Mouse (Mus musculus) gastrocnemius, postnatal 36 days (tissue): ENCODE measurements around the gene Rab3gap2. TPM values are rescaled to one million over a fixed set of nuclear protein-coding genes. Genes with fewer than 3 reads are reported as not detected.

ENCODE experiments used
- DNase-seq, 2 experiments: peaks; one replicate each; pipeline ENCODE4 v3.0.0; 2022
- intact Hi-C: fragments of 180-260 bp; cut with DNase I; formaldehyde crosslinking; loops from one replicate; pipeline ENCODE4 v1.15.1; 2025
- total RNA-seq, 2 experiments: library from RNA; stranded (reverse); gene quantifications; 2 replicates each; pipeline ENCODE4 v1.2.3; 2021

Rab3gap2 gene
- total RNA-seq, 2 experiments from 2014 or later, result 14.7 to 17.1 TPM

DNA sequence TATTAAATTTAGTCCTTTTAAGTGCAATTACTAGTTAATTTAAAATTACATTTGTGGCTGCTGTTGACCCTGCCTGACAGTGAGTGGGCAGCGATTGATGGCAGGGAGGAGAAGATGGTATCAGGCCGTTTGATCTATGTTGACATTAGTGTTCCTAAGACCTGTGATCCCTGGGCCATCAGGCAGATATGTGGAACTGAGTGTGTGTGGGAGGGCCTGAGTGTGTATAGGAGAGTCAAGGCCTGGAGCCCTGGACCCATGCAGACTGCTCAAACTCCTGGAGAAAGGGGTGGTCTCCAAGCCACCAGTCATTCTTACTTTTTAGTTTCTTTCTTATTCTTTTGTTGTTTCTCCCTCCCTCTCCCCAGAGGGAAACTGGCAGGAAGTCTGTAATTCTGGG lies 12.8 kb downstream of the Rab3gap2 start:
- intact Hi-C loops, result no loop called here

GRCm38 (mm10) chr1:185217966-185218365 lies 14.0 kb downstream of the Rab3gap2 start:
- intact Hi-C loops, result no loop called here

More for the DNA sequence above, 12.8 kb downstream of the Rab3gap2 start:
- no peak for DNase-seq

GRCm38 (mm10) chr1:185226889-185227288 lies 23.0 kb downstream of the Rab3gap2 start:
- intact Hi-C loops, result no loop called here
- DNase-seq, result no peak

More at GRCm38 (mm10) chr1:185217966-185218365, 14.0 kb downstream of the Rab3gap2 start:
- DNase-seq, result no peak

DNA sequence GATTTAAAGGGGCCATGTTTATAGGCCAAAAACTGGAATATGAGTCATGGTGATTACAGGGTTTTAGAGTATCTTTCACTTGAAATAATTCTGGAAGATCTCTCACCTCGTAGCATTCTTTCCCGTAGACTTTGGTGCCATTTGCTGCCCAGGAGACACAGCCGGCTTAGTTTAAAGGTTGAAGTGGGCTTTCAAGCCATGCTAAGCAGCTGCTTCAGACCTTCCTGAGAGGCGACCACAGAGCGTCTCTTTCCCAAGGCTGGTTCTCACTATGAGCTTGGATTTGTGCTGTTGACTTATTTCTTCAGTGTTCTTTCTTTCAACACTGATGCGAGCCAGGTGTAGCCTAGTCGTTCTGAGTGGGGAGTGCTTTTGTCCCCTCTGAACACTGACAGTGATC lies 23.8 kb downstream of the Rab3gap2 start:
- no peak for DNase-seq
- intact Hi-C loops, result no loop called here

DNA sequence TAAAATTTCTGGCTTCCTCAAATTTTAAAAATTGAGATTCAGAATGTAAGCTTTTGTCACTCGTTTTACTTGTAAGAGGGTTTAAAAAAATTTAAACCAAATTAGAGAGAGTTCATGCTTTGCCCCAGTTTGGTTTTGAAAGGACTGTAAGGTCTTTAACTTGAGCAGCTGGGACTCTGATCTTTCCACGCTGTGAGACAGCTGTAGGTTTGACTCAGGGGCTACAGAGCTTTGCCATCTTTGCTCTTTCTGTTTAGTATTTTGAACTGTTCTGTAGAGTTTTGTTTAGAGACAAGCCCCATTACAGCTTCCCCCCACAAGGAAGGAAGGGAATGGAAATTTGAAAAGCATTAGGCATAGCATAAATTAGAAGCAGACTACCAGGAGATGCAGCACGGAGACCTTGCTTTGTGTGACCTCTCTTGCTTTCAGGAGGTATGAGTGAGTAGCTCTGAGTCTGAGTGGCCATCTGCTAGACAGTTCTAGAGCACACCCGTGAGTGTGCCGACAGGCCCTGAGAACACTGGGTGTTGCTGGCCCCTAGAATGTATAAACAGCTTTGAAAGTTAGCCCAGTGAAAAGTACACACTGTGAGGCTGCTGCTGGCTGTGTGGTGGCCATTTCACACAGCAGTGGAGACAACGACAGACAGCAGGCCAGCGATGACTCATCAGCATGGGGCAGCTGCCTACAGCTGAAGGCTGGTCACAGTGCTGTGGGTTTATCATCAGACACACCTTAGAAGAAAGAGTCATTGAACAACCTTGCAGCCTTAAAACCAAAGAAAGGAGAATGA lies 25.7 kb downstream of the Rab3gap2 start:
- DNase-seq, result no peak
- intact Hi-C loops, result no loop called here

DNA sequence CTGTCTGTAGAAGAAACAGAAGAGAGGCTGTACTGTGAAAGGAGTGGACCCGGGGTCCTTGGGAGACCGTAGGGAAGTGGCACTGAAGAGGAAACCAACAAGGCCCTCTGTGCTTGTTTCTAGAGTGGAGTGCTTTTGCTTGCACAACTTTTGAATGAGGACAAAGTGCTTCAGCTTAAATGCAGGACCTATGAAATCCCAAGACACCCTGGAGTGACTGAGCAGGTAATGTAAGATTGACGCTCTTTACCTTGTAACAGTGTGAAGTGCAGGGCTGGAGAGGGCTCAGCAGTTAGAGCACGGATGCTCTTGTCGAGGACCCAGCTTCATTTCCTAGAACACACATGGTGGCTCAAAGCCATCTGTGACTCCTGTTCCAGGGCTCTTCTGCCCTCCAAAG lies 31.9 kb downstream of the Rab3gap2 start:
- intact Hi-C loops, result no loop called here
- DNase-seq, result no peak

GRCm38 (mm10) chr1:185236530-185236929 lies 32.6 kb downstream of the Rab3gap2 start:
- DNase-seq, result no peak
- intact Hi-C loops, result no loop called here

GRCm38 (mm10) chr1:185243013-185243412 lies 39.1 kb downstream of the Rab3gap2 start:
- intact Hi-C loops, result no loop called here
- DNase-seq, result no peak

DNA sequence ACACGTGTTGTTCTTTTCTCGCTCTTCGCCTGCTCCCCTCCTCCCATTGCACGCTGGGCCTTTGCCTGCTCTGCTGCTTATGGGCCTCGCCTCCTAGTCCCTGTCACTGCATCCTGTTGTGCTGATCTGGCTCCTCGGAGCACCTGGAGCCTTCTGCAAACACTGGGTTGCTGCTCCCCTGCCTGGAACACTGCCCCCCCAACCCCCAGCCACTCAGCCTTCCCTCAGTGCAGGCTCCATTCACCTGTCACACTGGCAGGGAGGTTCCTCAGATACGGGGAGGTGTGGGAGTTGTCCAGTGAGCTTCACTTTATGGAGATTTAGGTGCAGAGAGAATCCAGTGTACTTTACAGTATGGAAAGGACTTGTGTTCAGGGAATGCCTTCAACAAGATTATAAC lies 41.5 kb downstream of the Rab3gap2 start:
- DNase-seq, result no peak
- intact Hi-C loops, result no loop called here

DNA sequence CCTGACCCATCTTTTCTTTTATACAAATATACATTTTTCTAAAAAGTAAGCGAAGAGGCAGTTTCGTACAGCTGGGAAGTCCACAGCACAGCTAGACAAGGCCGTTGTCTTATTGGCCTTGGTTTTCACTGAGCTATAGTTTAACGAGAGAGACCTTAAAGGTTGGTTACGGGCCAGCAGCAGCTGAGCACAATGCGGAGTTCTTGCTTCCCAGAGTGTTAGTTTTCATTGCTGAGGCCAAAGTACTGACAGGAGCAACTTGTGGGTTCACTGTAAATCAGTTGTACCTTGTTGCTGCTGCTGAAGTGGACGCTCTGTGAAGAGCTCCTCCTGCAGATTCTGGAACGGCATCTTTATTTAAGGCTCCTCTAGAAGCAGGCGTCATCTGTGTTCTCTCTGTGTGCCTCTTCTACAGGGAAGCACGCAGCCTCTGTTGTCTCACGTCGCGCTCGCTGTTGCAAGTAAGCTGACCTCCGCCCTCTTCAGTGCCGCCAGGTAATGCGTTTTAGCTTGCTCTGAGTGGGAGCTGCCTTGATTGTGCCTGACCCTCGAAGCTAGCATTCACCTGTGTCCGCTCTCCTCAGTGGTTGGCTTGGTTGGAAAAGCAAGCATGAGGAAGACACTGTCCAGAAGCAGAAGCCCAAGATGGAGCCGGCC lies 43.6 kb downstream of the Rab3gap2 start:
- DNase-seq, result no peak
- intact Hi-C loops, result no loop called here

DNA sequence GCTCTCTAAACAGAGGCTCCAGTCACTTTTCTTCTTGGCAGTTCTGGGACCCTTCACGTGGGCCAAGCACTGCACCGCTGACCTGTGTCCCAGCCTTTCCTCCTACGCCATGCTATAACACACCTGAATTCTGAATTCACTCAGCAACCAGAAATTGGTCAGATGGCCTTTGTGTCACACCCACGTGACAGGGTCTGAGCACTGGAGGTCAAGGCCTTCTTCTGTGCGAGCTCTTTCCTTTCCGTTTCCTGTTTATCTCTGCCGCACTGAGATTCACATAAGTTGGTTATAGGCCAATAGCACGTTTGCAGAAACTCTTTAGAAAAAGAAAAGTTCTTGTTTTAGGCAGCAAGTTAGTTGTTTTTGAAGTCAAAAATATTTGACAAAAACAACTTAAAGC lies 44.8 kb downstream of the Rab3gap2 start:
- intact Hi-C loops, result no loop called here
- DNase-seq, result no peak

- no peak for DNase-seq
- intact Hi-C loops, result no loop called here
Measured at GRCm38 (mm10) chr1:185252351-185252750, 48.4 kb downstream of the Rab3gap2 start.

GRCm38 (mm10) chr1:185253140-185253892 lies 49.4 kb downstream of the Rab3gap2 start:
- intact Hi-C loops, result no loop called here
- no peak for DNase-seq

- intact Hi-C loops, result no loop called here
- no peak for DNase-seq
Measured at GRCm38 (mm10) chr1:185255336-185255735, 51.4 kb downstream of the Rab3gap2 start.

DNA sequence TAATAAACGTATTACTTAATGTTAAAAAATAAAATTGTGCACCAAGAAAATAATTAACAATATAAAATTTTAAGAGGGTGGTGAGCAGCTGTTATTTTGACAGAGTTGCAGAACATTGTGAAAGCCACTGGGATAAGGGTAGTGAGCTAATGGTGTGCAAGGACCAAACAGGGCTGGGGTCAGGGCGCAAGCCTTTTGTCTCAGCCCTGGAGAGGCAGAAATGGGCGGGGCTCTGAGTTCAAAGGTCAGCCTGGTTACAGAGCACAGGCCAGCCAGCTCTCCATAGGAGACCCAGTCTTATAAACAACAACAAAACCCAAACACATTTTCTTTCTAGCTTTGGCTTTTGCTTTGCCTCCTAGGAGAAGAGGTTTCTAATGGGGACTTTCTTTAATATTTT lies 52.8 kb downstream of the Rab3gap2 start:
- DNase-seq, result no peak
- intact Hi-C loops, result no loop called here

- no peak for DNase-seq
- intact Hi-C loops, result no loop called here
Measured at GRCm38 (mm10) chr1:185262565-185262964, 58.6 kb downstream of the Rab3gap2 start.

- DNase-seq, result no peak
Measured at GRCm38 (mm10) chr1:185268675-185269074, 64.8 kb downstream of the Rab3gap2 start.

GRCm38 (mm10) chr1:185270403-185271097 lies 66.6 kb downstream of the Rab3gap2 start:
- DNase-seq, result no peak
- intact Hi-C loops, result no loop called here

More at GRCm38 (mm10) chr1:185268675-185269074, 64.8 kb downstream of the Rab3gap2 start:
- intact Hi-C loops, result no loop called here

GRCm38 (mm10) chr1:185271373-185271772 lies 67.5 kb downstream of the Rab3gap2 start:
- no peak for DNase-seq
- intact Hi-C loops, result no loop called here

- intact Hi-C loops, result no loop called here
- DNase-seq, result no peak
Measured at GRCm38 (mm10) chr1:185274819-185275545, 71.1 kb downstream of the Rab3gap2 start.
